ENCODE assay signal across 34 mouse cellular contexts in the genomic region with DNA sequence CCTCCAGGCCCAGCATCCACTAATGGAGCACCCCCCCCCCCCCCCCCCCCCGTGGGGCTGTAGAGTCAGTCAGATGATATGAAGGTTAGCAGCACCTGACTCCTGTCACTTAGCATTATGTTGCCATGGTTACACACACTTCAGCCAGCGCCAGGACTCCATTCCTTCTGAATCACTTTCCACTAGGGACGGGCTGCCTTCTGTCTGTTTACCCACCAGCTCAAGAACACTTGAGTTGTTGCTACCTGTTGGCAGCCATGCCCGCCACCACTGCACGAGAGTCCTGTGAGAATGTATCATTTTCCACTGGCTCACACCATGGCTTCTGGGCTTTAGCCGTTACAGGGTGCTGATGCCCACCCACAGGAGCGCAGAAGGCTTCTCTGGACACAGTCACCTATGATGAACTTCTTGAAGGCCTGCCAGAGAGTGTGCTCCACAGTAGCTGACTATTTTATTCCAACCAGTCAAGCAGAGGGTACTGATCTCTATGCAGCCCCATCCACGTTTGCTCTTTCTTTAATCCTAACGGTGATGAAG. TPM values are rescaled to one million over a fixed set of nuclear protein-coding genes. Genes with fewer than 3 reads are reported as not detected.
DNase-seq lines count a peak whose midpoint lies in the region; ATAC-seq lines count a peak whose summit lies in the region.
"Had no signal": no experiment of that assay in that cellular context is flagged by ENCODE, and none has a peak within 500 bp of the region (broad histone marks: within the 10 kb centered on the region; RNA-seq: fewer than 3 reads in every experiment).

No protein-coding gene starts in this region.

- no peak for ATAC-seq in midbrain, embryonic 11.5 days (ENCODE audit: low FRiP score)
- no peak for ATAC-seq in midbrain, embryonic 15.5 days (replicated peaks)
- ATAC-seq in lung, embryonic 16.5 days (ENCODE audit: low read depth), result peak; percentile 77
- ATAC-seq: CD4-positive, CD25-positive, alpha-beta regulatory T cell, adult 4 months; hindbrain, embryonic 16.5 days; intestine, embryonic 16.5 days; Patski had no signal

- H3K4me2 ChIP-seq in midbrain, embryonic 11.5 days, result no peak overlapping the region
- H3K4me2 ChIP-seq in midbrain, embryonic 15.5 days, result no peak overlapping the region
- no peak overlapping the region for H3K4me2 ChIP-seq in lung, embryonic 16.5 days (ENCODE audit: low read depth, low read length)
- H3K4me2 ChIP-seq: embryonic facial prominence, embryonic 13.5 days; forebrain, embryonic 12.5 days; heart, embryonic 15.5 days; limb, embryonic 15.5 days; midbrain, embryonic 12.5 days had no signal

- no peak overlapping the region for H3K9ac ChIP-seq in midbrain, embryonic 11.5 days (ENCODE audit: low read length)
- H3K9ac ChIP-seq in midbrain, embryonic 15.5 days, result no peak overlapping the region
- H3K9ac ChIP-seq in lung, embryonic 16.5 days (ENCODE audit: low read length), result no peak overlapping the region
- H3K9ac ChIP-seq: embryonic facial prominence, embryonic 13.5 days; forebrain, embryonic 12.5 days; heart, embryonic 15.5 days; limb, embryonic 15.5 days; liver, embryonic 14.5 days; midbrain, embryonic 12.5 days had no signal

- no peaks in the 10 kb centered on the region for H3K27me3 ChIP-seq in midbrain, embryonic 11.5 days (ENCODE audit: control insufficient read depth, insufficient read depth, low read length)
- no peaks in the 10 kb centered on the region for H3K27me3 ChIP-seq in midbrain, embryonic 15.5 days (replicated peaks)
- no peaks in the 10 kb centered on the region for H3K27me3 ChIP-seq in lung, embryonic 16.5 days (ENCODE audit: control insufficient read depth, insufficient read depth, low read depth, low read length)
- H3K27me3 ChIP-seq: embryonic facial prominence, embryonic 13.5 days; forebrain, embryonic 12.5 days; heart, embryonic 15.5 days; limb, embryonic 15.5 days; midbrain, embryonic 12.5 days; Patski had no signal

- H3K27ac ChIP-seq in midbrain, embryonic 11.5 days (ENCODE audit: low read depth, low read length), result no peak overlapping the region
- no peak overlapping the region for H3K27ac ChIP-seq in midbrain, embryonic 15.5 days
- peak overlapping the region; percentile 72 for H3K27ac ChIP-seq in lung, embryonic 16.5 days (ENCODE audit: low read length)
- H3K27ac ChIP-seq: embryonic facial prominence, embryonic 13.5 days; forebrain, embryonic 12.5 days; heart, embryonic 15.5 days; limb, embryonic 15.5 days; liver, embryonic 14.5 days; midbrain, embryonic 12.5 days had no signal

- no peaks in the 10 kb centered on the region for H3K9me3 ChIP-seq in midbrain, embryonic 11.5 days (ENCODE audit: control insufficient read depth, low read length)
- no peaks in the 10 kb centered on the region for H3K9me3 ChIP-seq in midbrain, embryonic 15.5 days
- H3K9me3 ChIP-seq in lung, embryonic 16.5 days (ENCODE audit: control insufficient read depth, low read length), result no peaks in the 10 kb centered on the region
- H3K9me3 ChIP-seq: embryonic facial prominence, embryonic 13.5 days; forebrain, embryonic 12.5 days; heart, embryonic 15.5 days; limb, embryonic 15.5 days; midbrain, embryonic 12.5 days had no signal

- no peaks in the 10 kb centered on the region for H3K36me3 ChIP-seq in midbrain, embryonic 11.5 days (ENCODE audit: control insufficient read depth, insufficient read depth, low read length)
- H3K36me3 ChIP-seq in midbrain, embryonic 15.5 days (replicated peaks), result peaks cover 4% of the 10 kb centered on the region; the same call in 1 of the 2 replicates
- H3K36me3 ChIP-seq in lung, embryonic 16.5 days (ENCODE audit: control insufficient read depth, insufficient read depth, low read length), result peaks cover 17% of the 10 kb centered on the region
- H3K36me3 ChIP-seq: heart, embryonic 15.5 days had no signal

- DNase-seq in midbrain, embryonic 11.5 days (ENCODE audit: low spot score, missing footprints), result peak; percentile 84
- peak; percentile 31 for DNase-seq in brain, adult 2 months (ENCODE audit: low read depth, low spot score)
- peak; percentile 60 to 85 for DNase-seq in lung, postnatal 4 days
- DNase-seq in gastrocnemius, postnatal 4 days (ENCODE audit: low spot score in 2 of 2), result no peak
- DNase-seq in heart, postnatal 36 days, result no peak
- DNase-seq: adrenal gland, adult 8-10 months; cerebellum, adult 8-10 months; cerebellum, postnatal 36 days; embryo, embryonic 11 days; gastrocnemius, postnatal 25 days; kidney, postnatal 36 days; thymus, adult 18-20 months; thymus, postnatal 4 days had no signal

- H3K4me3 ChIP-seq in midbrain, embryonic 11.5 days (ENCODE audit: low read depth, low read length), result no peak overlapping the region
- H3K4me3 ChIP-seq in midbrain, embryonic 15.5 days, result no peak overlapping the region
- no peak overlapping the region for H3K4me3 ChIP-seq in lung, embryonic 16.5 days (ENCODE audit: low read length)
- H3K4me3 ChIP-seq: embryonic facial prominence, embryonic 13.5 days; erythroblast, embryonic 14.5 days; forebrain, embryonic 12.5 days; heart, embryonic 15.5 days; limb, embryonic 15.5 days; midbrain, embryonic 12.5 days had no signal

- intact Hi-C loops in heart, postnatal 36 days (cut with DNase I), result no loop called here

- 77% methylated on average over 9 of the region's 9 CpGs for WGBS in midbrain, embryonic 11.5 days
- 67% methylated on average over 8 of the region's 9 CpGs for WGBS in midbrain, embryonic 15.5 days
- 57% methylated on average over 8 of the region's 9 CpGs for WGBS in lung, embryonic 16.5 days

- no peaks in the 10 kb centered on the region for H3K4me1 ChIP-seq in midbrain, embryonic 11.5 days (ENCODE audit: control insufficient read depth, insufficient read depth, low read length)
- no peaks in the 10 kb centered on the region for H3K4me1 ChIP-seq in midbrain, embryonic 15.5 days
- H3K4me1 ChIP-seq in lung, embryonic 16.5 days (replicated peaks; ENCODE audit: control insufficient read depth, insufficient read depth, low read length), result peaks cover 12% of the 10 kb centered on the region
- H3K4me1 ChIP-seq: forebrain, embryonic 12.5 days; limb, embryonic 15.5 days; midbrain, embryonic 12.5 days had no signal

RNA-seq across cellular contexts. Expression of a gene that starts 23.7 kb away (rescaled TPM):
- polyA plus RNA-seq in midbrain, embryonic 11.5 days (2014; fragmentation: Nextera tagmentation; extraction: Ambion mirVana), result 53.3 and 54.9 TPM in 2 replicates
- polyA plus RNA-seq in midbrain, embryonic 15.5 days (2015; fragmentation: Nextera tagmentation; extraction: Ambion mirVana), result 121 and 123 TPM in 2 replicates
- polyA plus RNA-seq in lung, embryonic 16.5 days (2015; fragmentation: Nextera tagmentation; extraction: Ambion mirVana), result 388 and 419 TPM in 2 replicates
- total RNA-seq in gastrocnemius, postnatal 4 days (2021), result 100 to 1,000 TPM; 140 to 143 TPM
- total RNA-seq in heart, postnatal 36 days (2021), result 100 to 1,000 TPM; 263 to 319 TPM

RNA-seq across cellular contexts. Expression of a gene that starts 24.2 kb away (rescaled TPM):
- polyA plus RNA-seq in midbrain, embryonic 11.5 days (2014; fragmentation: Nextera tagmentation; extraction: Ambion mirVana), result 52.1 and 53.5 TPM in 2 replicates
- polyA plus RNA-seq in midbrain, embryonic 15.5 days (2015; fragmentation: Nextera tagmentation; extraction: Ambion mirVana), result 67.5 and 67.7 TPM in 2 replicates
- 45.3 and 46.4 TPM in 2 replicates for polyA plus RNA-seq in lung, embryonic 16.5 days (2015; fragmentation: Nextera tagmentation; extraction: Ambion mirVana)
- total RNA-seq in gastrocnemius, postnatal 4 days (2021), result 10 to 100 TPM; 79.0 to 81.4 TPM
- 10 to 100 TPM; 85.1 to 89.3 TPM for total RNA-seq in heart, postnatal 36 days (2021)

RNA-seq across cellular contexts. Expression of a gene that starts 24.7 kb away (rescaled TPM):
- 2.2 and 3.0 TPM in 2 replicates for polyA plus RNA-seq in midbrain, embryonic 11.5 days (2014; fragmentation: Nextera tagmentation; extraction: Ambion mirVana)
- 5.8 and 7.3 TPM in 2 replicates for polyA plus RNA-seq in midbrain, embryonic 15.5 days (2015; fragmentation: Nextera tagmentation; extraction: Ambion mirVana)
- polyA plus RNA-seq in lung, embryonic 16.5 days (2015; fragmentation: Nextera tagmentation; extraction: Ambion mirVana), result 1.1 TPM in 2 replicates
- total RNA-seq in gastrocnemius, postnatal 4 days (2021), result 1 to 10 TPM; 4.3 to 5.7 TPM
- 1 to 10 TPM; 1.8 to 1.9 TPM for total RNA-seq in heart, postnatal 36 days (2021)

RNA-seq across cellular contexts. Expression of a gene that starts 24.7 kb away (rescaled TPM):
- polyA plus RNA-seq in midbrain, embryonic 11.5 days (2014; fragmentation: Nextera tagmentation; extraction: Ambion mirVana), result not detected in 2 replicates
- polyA plus RNA-seq in midbrain, embryonic 15.5 days (2015; fragmentation: Nextera tagmentation; extraction: Ambion mirVana), result 0.47 TPM in 1 of 2 replicates, not detected in the other
- polyA plus RNA-seq in lung, embryonic 16.5 days (2015; fragmentation: Nextera tagmentation; extraction: Ambion mirVana), result not detected in 2 replicates
- total RNA-seq in gastrocnemius, postnatal 4 days (2021), result not detected
- total RNA-seq in heart, postnatal 36 days (2021), result not detected
- total RNA-seq: adrenal gland, adult 8-10 months; gastrocnemius, postnatal 25 days; heart, adult 8-10 months; hematopoietic stem cell, adult 5-6 weeks; left cerebral cortex, adult 18-20 months; left cerebral cortex, postnatal 36 days had no signal
- polyA plus RNA-seq: CD4-positive, CD25-positive, alpha-beta regulatory T cell, adult 4 months; embryonic facial prominence, embryonic 13.5 days; erythroblast, embryonic 14.5 days; forebrain, embryonic 12.5 days; heart, embryonic 15.5 days; hindbrain, embryonic 16.5 days; intestine, embryonic 16.5 days; kidney, embryonic 14.5 days; limb, embryonic 15.5 days; midbrain, embryonic 12.5 days; neural tube, embryonic 14.5 days; small intestine, adult 2 months; stomach, embryonic 16.5 days had no signal

RNA-seq across cellular contexts. Expression of a gene that starts 48.8 kb away (rescaled TPM):
- 1.5 TPM in 2 replicates for polyA plus RNA-seq in midbrain, embryonic 11.5 days (2014; fragmentation: Nextera tagmentation; extraction: Ambion mirVana)
- polyA plus RNA-seq in midbrain, embryonic 15.5 days (2015; fragmentation: Nextera tagmentation; extraction: Ambion mirVana), result 1.7 and 1.8 TPM in 2 replicates
- polyA plus RNA-seq in lung, embryonic 16.5 days (2015; fragmentation: Nextera tagmentation; extraction: Ambion mirVana), result 2.7 and 3.4 TPM in 2 replicates
- total RNA-seq in gastrocnemius, postnatal 4 days (2021), result 10 to 100 TPM; 10.6 to 11.5 TPM
- 10 to 100 TPM; 64.8 to 73.6 TPM for total RNA-seq in heart, postnatal 36 days (2021)

Comparison
In these comparisons a context has a peak if more than half of its experiments do, and no peak if none do; other contexts are left out.
1. DNase-seq: peak in midbrain, embryonic 11.5 days (single experiment), brain, adult 2 months (single experiment) and lung, postnatal 4 days (2 of 2); none in gastrocnemius, postnatal 4 days (0 of 2) and heart, postnatal 36 days (0 of 2).